Mouse (Mus musculus) liver, embryonic 14.5 days (tissue): ENCODE measurements around the gene Eef1e1. TPM values are rescaled to one million over a fixed set of nuclear protein-coding genes. Genes with fewer than 3 reads are reported as not detected.

Source experiments
- ATAC-seq: fragments of 200-750 bp; cut with Nextera tagmentation; 2 replicates; pipeline ENCODE4 v1.8.0; 2017; ENCODE audit warnings: moderate number of reproducible peaks, mild to moderate bottlenecking, moderate library complexity; ENCODE audit not compliant: insufficient read depth
- DNase-seq, 3 experiments: peaks; one replicate each; pipeline ENCODE4 v3.0.0-alpha.2; 2012 to 2013; ENCODE audit warnings: low read depth in 3 of 3, low spot score in 3 of 3
- H3K27ac ChIP-seq: fragments of 300-500 bp; sonication (generic); 2 replicates; pipeline ENCODE4 v1.5.1; 2014; ENCODE audit warnings: moderate library complexity, mild to moderate bottlenecking, control low read depth, inconsistent platforms
- H3K27me3 ChIP-seq: fragments of 300-500 bp; sonication (generic); 2 replicates; pipeline ENCODE4 v1.6.1; 2014; ENCODE audit warnings: mild to moderate bottlenecking, low read length, moderate library complexity; ENCODE audit not compliant: control insufficient read depth, insufficient read depth
- H3K36me3 ChIP-seq: fragments of 300-500 bp; sonication (generic); replicated peaks from 2 replicates; pipeline ENCODE4 v1.6.1; 2014; ENCODE audit warnings: low read depth; ENCODE audit not compliant: control insufficient read depth, insufficient read depth
- H3K4me1 ChIP-seq, 2 experiments: fragments of 200-500 bp in 1 of 2; fragments of 300-500 bp in 1 of 2; sonication (generic) in 1 of 2; replicated peaks; 2 replicates each; pipeline ENCODE4 v1.6.1; 2012 to 2014; ENCODE audit warnings: antibody characterized with exemption in 1 of 2, inconsistent platforms in 1 of 2, low read length in 1 of 2; ENCODE audit not compliant: control insufficient read depth in 2 of 2, insufficient read depth in 2 of 2
- H3K4me2 ChIP-seq: fragments of 300-500 bp; sonication (generic); 2 replicates; pipeline ENCODE4 v1.6.1; 2014; ENCODE audit warnings: low read depth, mild to moderate bottlenecking, control low read depth, moderate library complexity
- H3K4me3 ChIP-seq, 2 experiments: fragments of 200-500 bp in 1 of 2; fragments of 300-500 bp in 1 of 2; sonication (generic) in 1 of 2; 2 replicates each; pipeline ENCODE4 v1.5.1; 2012 to 2014; ENCODE audit warnings: low read depth in 2 of 2, low read length in 2 of 2, mild to moderate bottlenecking in 2 of 2, control low read depth in 1 of 2, inconsistent platforms in 1 of 2, moderate library complexity in 1 of 2; ENCODE audit not compliant: insufficient read depth in 1 of 2
- H3K9ac ChIP-seq: fragments of 300-500 bp; sonication (generic); replicated peaks from 2 replicates; pipeline ENCODE4 v1.6.1; 2014; ENCODE audit warnings: mild to moderate bottlenecking, control low read depth, moderate library complexity
- H3K9me3 ChIP-seq: fragments of 300-500 bp; sonication (generic); 2 replicates; pipeline ENCODE4 v1.6.1; 2016; ENCODE audit warnings: low read length, mixed read lengths; ENCODE audit not compliant: control insufficient read depth
- CTCF ChIP-seq: IDR thresholded peaks from 2 replicates; pipeline ENCODE4 v1.5.1; 2016; ENCODE audit warnings: antibody characterized with exemption, low read depth, control low read depth
- EP300 ChIP-seq: IDR thresholded peaks from 2 replicates; pipeline ENCODE4 v1.6.1; 2016; ENCODE audit warnings: antibody characterized with exemption, low read depth
- WGBS: fragments of 180-500 bp; shearing (Covaris S2); extraction: QIAGEN DNeasy Blood & Tissue Kit; methylation state at CpG from one replicate; pipeline ENCODE4 v1.1.7; 2014; ENCODE audit not compliant: insufficient replicate concordance; 5-methylcytosine and 5-hydroxymethylcytosine counted together
- polyA plus RNA-seq, 2 experiments: library from polyadenylated mRNA; depleted of rRNA in 1 of 2; stranded (reverse) in 1 of 2; unstranded in 1 of 2; fragments of >200 nt; fragmentation: Nextera tagmentation in 1 of 2; extraction: Ambion mirVana in 1 of 2; gene quantifications; 2 replicates each; pipeline versions ENCODE4 v1.2.1 to v1.2.3; 2012 to 2014

Gene Eef1e1
- polyA plus RNA-seq, 2 experiments: 20.3 to 51.8 TPM

DNA sequence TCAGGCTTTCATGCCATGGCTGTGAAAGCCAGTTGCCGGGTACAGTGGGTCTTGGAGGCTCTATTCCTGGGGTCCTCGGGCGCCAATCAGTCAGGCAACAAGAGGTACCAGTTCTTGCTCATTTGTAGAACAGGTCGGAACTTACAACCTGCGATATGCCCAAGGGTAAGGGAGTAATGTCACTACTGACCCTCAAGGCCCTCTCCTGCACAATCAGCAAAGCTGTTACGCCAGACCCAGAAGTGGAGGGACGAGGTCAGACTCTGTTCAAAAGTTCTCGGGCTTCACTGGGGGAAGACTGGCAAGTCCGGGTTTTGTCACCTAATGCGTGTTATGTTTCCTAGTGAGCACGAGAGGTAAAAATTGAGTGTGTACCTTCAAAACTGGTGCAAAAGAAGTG lies 58.0 kb downstream of the Eef1e1 start:
- DNase-seq: no peak
- Histone ChIP-seq H3K27me3 (no peaks in the 10 kb centered on the region), H3K4me2 (no peak overlapping the region), H3K27ac (no peak overlapping the region), H3K9me3 (no peaks in the 10 kb centered on the region), H3K36me3 (peaks cover 3% of the 10 kb centered on the region; the same call in 1 of the 2 replicates), H3K4me3 (no peak overlapping the region), H3K9ac (no peak overlapping the region), H3K4me1 (peaks cover 0 to 2% of the 10 kb centered on the region in 2 experiments; a peak in 1 of 4 replicates)
- WGBS: 73% methylated on average over 11 of the region's 11 CpGs
- TF ChIP-seq CTCF (no peak), EP300 (no peak)
- no peak for ATAC-seq

DNA sequence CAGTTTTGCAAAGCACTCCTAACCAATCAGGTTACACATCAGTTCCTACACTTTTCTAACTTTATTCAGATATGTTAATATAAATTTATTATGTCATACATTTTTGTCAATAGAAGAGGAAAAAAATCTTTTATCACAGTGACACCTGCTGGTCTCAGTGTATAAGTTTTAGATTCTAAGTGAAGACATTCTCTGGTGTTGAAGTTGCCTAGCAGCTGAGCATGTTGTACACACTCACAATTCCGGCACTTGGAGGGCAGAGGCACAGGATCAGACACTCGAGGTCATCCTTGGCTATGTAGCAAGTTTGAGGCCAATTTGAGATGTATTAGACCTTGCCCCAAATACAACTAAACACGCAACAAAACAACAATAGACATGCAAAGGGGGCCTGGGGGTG lies 61.8 kb downstream of the Eef1e1 start:
- no peak for DNase-seq
- H3K27ac ChIP-seq: no peak overlapping the region
- no peak overlapping the region for H3K4me2 ChIP-seq
- peaks cover 0 to 2% of the 10 kb centered on the region in 2 experiments; a peak in 2 of 4 replicates for H3K4me1 ChIP-seq
- no peaks in the 10 kb centered on the region for H3K27me3 ChIP-seq
- H3K9ac ChIP-seq: no peak overlapping the region
- TF ChIP-seq EP300: no peak
- TF ChIP-seq CTCF: no peak
- H3K4me3 ChIP-seq: no peak overlapping the region
- WGBS: 66% methylated on average over 3 of the region's 3 CpGs
- no peak for ATAC-seq
- H3K36me3 ChIP-seq: no peaks in the 10 kb centered on the region
- H3K9me3 ChIP-seq: no peaks in the 10 kb centered on the region

- Histone ChIP-seq H3K27ac (no peak overlapping the region), H3K36me3 (no peaks in the 10 kb centered on the region)
Observed at GRCm38 (mm10) chr13:38596461-38596860, 62.4 kb downstream of the Eef1e1 start.

More at GRCm38 (mm10) chr13:38596461-38596860, 62.4 kb downstream of the Eef1e1 start:
- H3K9me3 ChIP-seq: no peaks in the 10 kb centered on the region
- H3K27me3 ChIP-seq: no peaks in the 10 kb centered on the region
- TF ChIP-seq EP300 (no peak), CTCF (no peak)
- ATAC-seq: no peak
- H3K4me1 ChIP-seq: peaks cover 0 to 2% of the 10 kb centered on the region in 2 experiments; a peak in 2 of 4 replicates
- no peak overlapping the region for H3K4me3 ChIP-seq
- 76% methylated on average over 4 of the region's 4 CpGs for WGBS
- no peak overlapping the region for H3K4me2 ChIP-seq
- H3K9ac ChIP-seq: no peak overlapping the region
- no peak for DNase-seq

Other genes with a start within 250 kb of the Eef1e1 start
- gene Txndc5, start 130.2 kb downstream of the Eef1e1 start, polyA plus RNA-seq (2012; rRNA removed): 29.1 and 31.2 TPM in 2 replicates
- 66.8 and 67.8 TPM in 2 replicates for gene Txndc5, start 130.2 kb downstream of the Eef1e1 start, polyA plus RNA-seq (2014; fragmentation: Nextera tagmentation; extraction: Ambion mirVana)
- gene Bloc1s5, start 23.9 kb downstream of the Eef1e1 start, polyA plus RNA-seq (2012; rRNA removed): 2.2 and 3.6 TPM in 2 replicates
- 10.4 and 12.2 TPM in 2 replicates for gene Bloc1s5, start 23.9 kb downstream of the Eef1e1 start, polyA plus RNA-seq (2014; fragmentation: Nextera tagmentation; extraction: Ambion mirVana)